Mouse (Mus musculus): ENCODE measurements around the gene Med27. TPM values are rescaled to one million over a fixed set of nuclear protein-coding genes. Genes with fewer than 3 reads are reported as not detected.

The Med27 gene
- polyA plus RNA-seq, 1 experiment from 2014 or later: 53.3 TPM

- Histone ChIP-seq H3K4me2 (no peak overlapping the region), H3K27ac (no peak overlapping the region), H3K36me3 (no peaks in the 10 kb centered on the region), H3K4me1 (peaks cover 23% of the 10 kb centered on the region), H3K27me3 (no peaks in the 10 kb centered on the region), H3K9ac (no peak overlapping the region), H3K9me3 (replicated peaks) (no peaks in the 10 kb centered on the region), H3K4me3 (replicated peaks) (no peak overlapping the region)
- 83% methylated on average over 6 of the region's 6 CpGs for WGBS
- no peak for ATAC-seq (replicated peaks; ENCODE audit: low FRiP score)
These were observed 116.5 kb downstream of the Med27 start for GRCm38 (mm10) chr2:29463039-29463585.

GRCm38 (mm10) chr2:29464851-29465648 lies 118.4 kb downstream of the Med27 start:
- no peaks in the 10 kb centered on the region for H3K27me3 ChIP-seq
- H3K4me1 ChIP-seq: peaks cover 30% of the 10 kb centered on the region
- 59% methylated on average over 9 of the region's 9 CpGs for WGBS
- no peak overlapping the region for H3K4me2 ChIP-seq
- ATAC-seq (replicated peaks; ENCODE audit: low FRiP score): peak; percentile 33; the same call in 1 of the 2 replicates
- 0 out of 2 replicates have a peak overlapping the region, but pooled peaks have one; percentile 1 for H3K27ac ChIP-seq
- H3K4me3 ChIP-seq (replicated peaks): no peak overlapping the region
- no peak overlapping the region for H3K9ac ChIP-seq
- no peaks in the 10 kb centered on the region for H3K9me3 ChIP-seq (replicated peaks)
- no peaks in the 10 kb centered on the region for H3K36me3 ChIP-seq

- H3K4me2 ChIP-seq: no peak overlapping the region
- no peak overlapping the region for H3K4me3 ChIP-seq (replicated peaks)
- H3K4me1 ChIP-seq: peaks cover 30% of the 10 kb centered on the region
- no peaks in the 10 kb centered on the region for H3K36me3 ChIP-seq
- no peaks in the 10 kb centered on the region for H3K9me3 ChIP-seq (replicated peaks)
- no peaks in the 10 kb centered on the region for H3K27me3 ChIP-seq
- H3K27ac ChIP-seq: peak overlapping the region; percentile 27; the same call in 1 of the 2 replicates
- H3K9ac ChIP-seq: no peak overlapping the region
- 63% methylated on average over 3 of the region's 3 CpGs for WGBS
- ATAC-seq (replicated peaks; ENCODE audit: low FRiP score): no peak
These were observed 119.1 kb downstream of the Med27 start for GRCm38 (mm10) chr2:29465649-29466137.

GRCm38 (mm10) chr2:29466396-29466795 lies 119.8 kb downstream of the Med27 start:
- Histone ChIP-seq H3K9me3 (replicated peaks) (no peaks in the 10 kb centered on the region), H3K4me2 (no peak overlapping the region), H3K36me3 (no peaks in the 10 kb centered on the region), H3K27me3 (no peaks in the 10 kb centered on the region), H3K9ac (no peak overlapping the region), H3K27ac (0 out of 2 replicates have a peak overlapping the region, but pooled peaks have one; percentile 27), H3K4me1 (peaks cover 30% of the 10 kb centered on the region), H3K4me3 (replicated peaks) (no peak overlapping the region)
- no peak for ATAC-seq (replicated peaks; ENCODE audit: low FRiP score)
- WGBS: 58% methylated on average over 4 of the region's 4 CpGs

- Histone ChIP-seq H3K4me2 (no peak overlapping the region), H3K9ac (no peak overlapping the region), H3K9me3 (replicated peaks) (no peaks in the 10 kb centered on the region), H3K4me3 (replicated peaks) (no peak overlapping the region), H3K27me3 (no peaks in the 10 kb centered on the region), H3K36me3 (no peaks in the 10 kb centered on the region), H3K4me1 (peaks cover 30% of the 10 kb centered on the region), H3K27ac (no peak overlapping the region)
- ATAC-seq (replicated peaks; ENCODE audit: low FRiP score): no peak
- 28% methylated on average over 15 of the region's 15 CpGs for WGBS
These were observed 121.9 kb downstream of the Med27 start for GRCm38 (mm10) chr2:29468517-29468936.

- no peak overlapping the region for H3K27ac ChIP-seq
- WGBS: 74% methylated on average over 4 of the region's 4 CpGs
- no peaks in the 10 kb centered on the region for H3K27me3 ChIP-seq
- H3K36me3 ChIP-seq: no peaks in the 10 kb centered on the region
- H3K9me3 ChIP-seq (replicated peaks): no peaks in the 10 kb centered on the region
- ATAC-seq (replicated peaks; ENCODE audit: low FRiP score): no peak
- no peak overlapping the region for H3K4me2 ChIP-seq
- H3K4me3 ChIP-seq (replicated peaks): no peak overlapping the region
- H3K9ac ChIP-seq: no peak overlapping the region
- H3K4me1 ChIP-seq: peaks cover 7% of the 10 kb centered on the region
These were observed 126.4 kb downstream of the Med27 start for GRCm38 (mm10) chr2:29472952-29473437.

GRCm38 (mm10) chr2:29473907-29474306 lies 127.3 kb downstream of the Med27 start:
- no peaks in the 10 kb centered on the region for H3K27me3 ChIP-seq
- H3K4me1 ChIP-seq: no peaks in the 10 kb centered on the region; the same call in 1 of the 2 replicates
- ATAC-seq (replicated peaks; ENCODE audit: low FRiP score): no peak
- no peaks in the 10 kb centered on the region for H3K9me3 ChIP-seq (replicated peaks)
- no peak overlapping the region for H3K27ac ChIP-seq
- no peak overlapping the region for H3K4me3 ChIP-seq (replicated peaks)
- H3K9ac ChIP-seq: no peak overlapping the region
- H3K4me2 ChIP-seq: no peak overlapping the region
- 58% methylated on average over 2 of the region's 2 CpGs for WGBS
- H3K36me3 ChIP-seq: no peaks in the 10 kb centered on the region

GRCm38 (mm10) chr2:29476702-29477101 lies 130.1 kb downstream of the Med27 start:
- H3K27ac ChIP-seq: no peak overlapping the region

GRCm38 (mm10) chr2:29481856-29482255 lies 135.2 kb downstream of the Med27 start:
- H3K9me3 ChIP-seq (replicated peaks): no peaks in the 10 kb centered on the region
- no peak for ATAC-seq (replicated peaks; ENCODE audit: low FRiP score)
- H3K4me1 ChIP-seq: peaks cover 13% of the 10 kb centered on the region
- H3K36me3 ChIP-seq: no peaks in the 10 kb centered on the region
- H3K27me3 ChIP-seq: no peaks in the 10 kb centered on the region
- H3K4me2 ChIP-seq: no peak overlapping the region
- no peak overlapping the region for H3K27ac ChIP-seq
- no peak overlapping the region for H3K4me3 ChIP-seq (replicated peaks)
- H3K9ac ChIP-seq: no peak overlapping the region
- WGBS: 65% methylated on average over 8 of the region's 8 CpGs

More at GRCm38 (mm10) chr2:29476702-29477101, 130.1 kb downstream of the Med27 start:
- no peak overlapping the region for H3K4me3 ChIP-seq (replicated peaks)
- H3K27me3 ChIP-seq: no peaks in the 10 kb centered on the region
- no peaks in the 10 kb centered on the region for H3K9me3 ChIP-seq (replicated peaks)
- no peak overlapping the region for H3K4me2 ChIP-seq
- no peaks in the 10 kb centered on the region for H3K4me1 ChIP-seq
- no peaks in the 10 kb centered on the region for H3K36me3 ChIP-seq
- ATAC-seq (replicated peaks; ENCODE audit: low FRiP score): no peak
- 97% methylated on average over 1 of the region's 1 CpGs for WGBS
- no peak overlapping the region for H3K9ac ChIP-seq

GRCm38 (mm10) chr2:29482979-29483718 lies 136.5 kb downstream of the Med27 start:
- no peak for ATAC-seq (replicated peaks; ENCODE audit: low FRiP score)
- Histone ChIP-seq H3K27ac (no peak overlapping the region), H3K27me3 (no peaks in the 10 kb centered on the region), H3K4me2 (no peak overlapping the region), H3K9me3 (replicated peaks) (no peaks in the 10 kb centered on the region), H3K4me3 (replicated peaks) (no peak overlapping the region), H3K4me1 (peaks cover 19% of the 10 kb centered on the region), H3K36me3 (no peaks in the 10 kb centered on the region), H3K9ac (no peak overlapping the region)
- WGBS: 51% methylated on average over 9 of the region's 9 CpGs

- Histone ChIP-seq H3K36me3 (no peaks in the 10 kb centered on the region), H3K27me3 (no peaks in the 10 kb centered on the region), H3K9me3 (replicated peaks) (no peaks in the 10 kb centered on the region), H3K4me3 (replicated peaks) (no peak overlapping the region), H3K4me2 (no peak overlapping the region), H3K9ac (no peak overlapping the region), H3K4me1 (peaks cover 23% of the 10 kb centered on the region), H3K27ac (no peak overlapping the region)
- 84% methylated on average over 2 of the region's 2 CpGs for WGBS
- ATAC-seq (replicated peaks; ENCODE audit: low FRiP score): no peak
These were observed 138.9 kb downstream of the Med27 start for GRCm38 (mm10) chr2:29485519-29485918.

GRCm38 (mm10) chr2:29486491-29486890 lies 139.9 kb downstream of the Med27 start:
- H3K36me3 ChIP-seq: no peaks in the 10 kb centered on the region
- WGBS: 44% methylated on average over 7 of the region's 7 CpGs
- H3K9me3 ChIP-seq (replicated peaks): no peaks in the 10 kb centered on the region
- H3K9ac ChIP-seq: no peak overlapping the region
- no peak overlapping the region for H3K4me3 ChIP-seq (replicated peaks)
- no peak overlapping the region for H3K27ac ChIP-seq
- no peak overlapping the region for H3K4me2 ChIP-seq
- no peaks in the 10 kb centered on the region for H3K27me3 ChIP-seq
- no peak for ATAC-seq (replicated peaks; ENCODE audit: low FRiP score)
- H3K4me1 ChIP-seq: peaks cover 25% of the 10 kb centered on the region

Data from kidney, embryonic 15.5 days (tissue).